Comparison of ENCODE assay signal across 26 mouse cellular contexts in genomic region chr17:34303789-34304188, GRCm38 (mm10). TPM values are rescaled to one million over a fixed set of nuclear protein-coding genes. Genes with fewer than 3 reads are reported as not detected.
DNase-seq lines count a peak whose midpoint lies in the region; ATAC-seq and TF ChIP-seq lines count a peak whose summit lies in the region.
"Had no signal": no experiment of that assay in that cellular context is flagged by ENCODE, and none has a peak within 500 bp of the region (broad histone marks: within the 10 kb centered on the region; RNA-seq: fewer than 3 reads in every experiment).

No protein-coding gene starts in this region.

- no peak overlapping the region for H3K4me3 ChIP-seq in CH12.LX (replicated peaks in 1 of 3; ENCODE audit: low read depth in 2 of 3, low read length in 2 of 3, poor library complexity in 1 of 3)
- H3K4me3 ChIP-seq in small intestine, adult 2 months (ENCODE audit: low read depth, low read length), result no peak overlapping the region
- H3K4me3 ChIP-seq in stomach, postnatal 0 days (ENCODE audit: low read depth, low read length), result no peak overlapping the region
- H3K4me3 ChIP-seq: embryonic facial prominence, embryonic 10.5 days; embryonic facial prominence, embryonic 12.5 days; forebrain, embryonic 13.5 days had no signal

- H3K9me3 ChIP-seq in CH12.LX (replicated peaks; ENCODE audit: low read length), result peaks cover 3% of the 10 kb centered on the region
- H3K9me3 ChIP-seq in stomach, postnatal 0 days (ENCODE audit: control insufficient read depth, low read length), result no peaks in the 10 kb centered on the region
- H3K9me3 ChIP-seq: embryonic facial prominence, embryonic 10.5 days; embryonic facial prominence, embryonic 12.5 days; forebrain, embryonic 13.5 days had no signal

- WGBS in small intestine, adult 2 months, result 89% methylated on average over 2 of the region's 2 CpGs
- 77% methylated on average over 2 of the region's 2 CpGs for WGBS in stomach, postnatal 0 days

- H3K4me1 ChIP-seq in CH12.LX (ENCODE audit: control insufficient read depth in 1 of 2, insufficient read depth in 2 of 2), result peaks cover 12 to 36% of the 10 kb centered on the region in 2 experiments; a peak in 3 of 4 replicates
- peaks cover 12% of the 10 kb centered on the region for H3K4me1 ChIP-seq in small intestine, adult 2 months (ENCODE audit: control insufficient read depth, insufficient read depth, insufficient read length, low read length)
- H3K4me1 ChIP-seq in stomach, postnatal 0 days (replicated peaks; ENCODE audit: control insufficient read depth, insufficient read depth), result no peaks in the 10 kb centered on the region
- H3K4me1 ChIP-seq: embryonic facial prominence, embryonic 10.5 days; embryonic facial prominence, embryonic 12.5 days; forebrain, embryonic 13.5 days had no signal

- intact Hi-C loops in heart, postnatal 36 days (cut with DNase I), result no loop called here

- H3K27ac ChIP-seq in CH12.LX (ENCODE audit: insufficient read depth, low read depth), result peak overlapping the region; percentile 96; the same call in 1 of the 2 replicates
- H3K27ac ChIP-seq in small intestine, adult 2 months (ENCODE audit: insufficient read depth, low read depth, low read length), result peak overlapping the region; percentile 89
- H3K27ac ChIP-seq in stomach, postnatal 0 days (replicated peaks), result no peak overlapping the region
- H3K27ac ChIP-seq: embryonic facial prominence, embryonic 10.5 days; embryonic facial prominence, embryonic 12.5 days; forebrain, embryonic 13.5 days had no signal

- dilution Hi-C loops in CH12.LX (cut with MboI; ENCODE audit: extremely low pct_ligation_motif_present, extremely low pct_unique_long_range_greater_than_20kb, low sequenced_read_pairs), result no loop called here

- H3K4me2 ChIP-seq in CH12.LX (ENCODE audit: insufficient read depth, low read depth, poor library complexity, severe bottlenecking), result no peak overlapping the region
- no peak overlapping the region for H3K4me2 ChIP-seq in stomach, postnatal 0 days (replicated peaks; ENCODE audit: low read depth)
- H3K4me2 ChIP-seq: embryonic facial prominence, embryonic 12.5 days; forebrain, embryonic 13.5 days had no signal

- peak; percentile 49 for DNase-seq in heart, adult 11 months
- no peak for DNase-seq in heart, postnatal 36 days
- peak; percentile 42 for DNase-seq in CH12.LX (ENCODE audit: extremely low read depth)
- no peak for DNase-seq in stomach, postnatal 0 days (ENCODE audit: low spot score)
- DNase-seq in spleen, postnatal 4 days (ENCODE audit: low spot score in 2 of 2), result no peak
- DNase-seq: adrenal gland, adult 2 months; adrenal gland, postnatal 10 days; adrenal gland, postnatal 25 days; cerebellum, adult 11-12 months; cerebellum, adult 2 months; cerebellum, adult 9-10 months; cerebellum, postnatal 10 days; cerebellum, postnatal 25 days had no signal

- H3K36me3 ChIP-seq in CH12.LX (replicated peaks in 1 of 2; ENCODE audit: control insufficient read depth in 1 of 2, insufficient read depth in 1 of 2, low read length in 1 of 2), result peaks cover 0 to 17% of the 10 kb centered on the region in 2 experiments
- no peaks in the 10 kb centered on the region for H3K36me3 ChIP-seq in small intestine, adult 2 months (ENCODE audit: control insufficient read depth, insufficient read depth, low read length)
- no peaks in the 10 kb centered on the region for H3K36me3 ChIP-seq in stomach, postnatal 0 days (ENCODE audit: control insufficient read depth, insufficient read depth, low read length)
- H3K36me3 ChIP-seq: embryonic facial prominence, embryonic 10.5 days; embryonic facial prominence, embryonic 12.5 days had no signal

- in situ Hi-C loops in CH12.LX (cut with MboI; ENCODE audit: low pct_ligation_motif_present, low pct_unique_long_range_greater_than_20kb, low sequenced_read_pairs), result no loop called here

- peak; percentile 9; the same call in 1 of the 2 replicates for ATAC-seq in stomach, postnatal 0 days (ENCODE audit: low FRiP score, low TSS enrichment)
- no peak for ATAC-seq in megakaryocyte progenitor cell, adult 5-6 weeks (replicated peaks; ENCODE audit: poor library complexity)
- ATAC-seq: CD4-positive, CD25-positive, alpha-beta regulatory T cell, adult 4 months; forebrain, embryonic 13.5 days; forebrain, embryonic 16.5 days had no signal

- TF ChIP-seq POLR2A in CH12.LX (IDR thresholded peaks at IDR 0.05; ENCODE audit: low read depth, low read length), result no peak
- no peak for TF ChIP-seq POLR2A in small intestine, adult 2 months (IDR thresholded peaks at IDR 0.05; ENCODE audit: low read depth, low read length)

- no peak for TF ChIP-seq EP300 in CH12.LX (IDR thresholded peaks at IDR 0.05; ENCODE audit: low read length)
- TF ChIP-seq EP300 in stomach, postnatal 0 days (optimal IDR thresholded peaks at IDR 0.05), result no peak

- H3K79me2 ChIP-seq in CH12.LX (replicated peaks; ENCODE audit: control insufficient read depth, extremely low read depth, insufficient read depth, poor library complexity, severe bottlenecking), result peaks cover 20% of the 10 kb centered on the region

- H3K9ac ChIP-seq in CH12.LX (ENCODE audit: insufficient read depth, low read depth), result no peak overlapping the region
- no peak overlapping the region for H3K9ac ChIP-seq in stomach, postnatal 0 days (ENCODE audit: low read length)
- H3K9ac ChIP-seq: embryonic facial prominence, embryonic 12.5 days; forebrain, embryonic 13.5 days had no signal

- TF ChIP-seq RAD21 in CH12.LX (IDR thresholded peaks at IDR 0.05; ENCODE audit: low read depth, low read length), result no peak

- no peaks in the 10 kb centered on the region for H3K27me3 ChIP-seq in CH12.LX (replicated peaks)
- no peaks in the 10 kb centered on the region for H3K27me3 ChIP-seq in small intestine, adult 2 months (ENCODE audit: control insufficient read depth, insufficient read depth, low read length)
- H3K27me3 ChIP-seq in stomach, postnatal 0 days (ENCODE audit: control insufficient read depth, insufficient read depth, low read length), result no peaks in the 10 kb centered on the region

- no peak for TF ChIP-seq CTCF in CH12.LX (conservative IDR thresholded peaks at IDR 0.05 in 1 of 2, IDR thresholded peaks at IDR 0.05 in 1 of 2; ENCODE audit: low read depth in 2 of 2, low read length in 2 of 2)
- no peak for TF ChIP-seq CTCF in small intestine, adult 2 months (IDR thresholded peaks at IDR 0.05; ENCODE audit: extremely low read depth, insufficient read length, insufficient replicate concordance, low read depth, low read length)
- TF ChIP-seq CTCF in stomach, postnatal 0 days (IDR thresholded peaks at IDR 0.05; ENCODE audit: low read depth), result no peak

TF ChIP-seq in CH12.LX, 34 proteins besides CTCF, POLR2A, EP300 and RAD21 (continues in another document):
- TF ChIP-seq PAX5 (IDR thresholded peaks at IDR 0.05; ENCODE audit: low read length) (no peak), POLR2AphosphoS2 (IDR thresholded peaks at IDR 0.05; ENCODE audit: low read depth, low read length) (no peak), ELF1 (IDR thresholded peaks at IDR 0.05; ENCODE audit: low read depth, low read length) (no peak), CHD2 (IDR thresholded peaks at IDR 0.05; ENCODE audit: low read length) (no peak), USF2 (conservative IDR thresholded peaks at IDR 0.05; ENCODE audit: low read depth, low read length) (no peak), NRF1 (IDR thresholded peaks at IDR 0.05; ENCODE audit: low read depth, low read length) (no peak)

RNA-seq across cellular contexts. Expression of gene H2-Eb1, which starts 1.9 kb away (rescaled TPM):
- 10 to 100 TPM; 20.6 to 43.5 TPM for total RNA-seq in heart, postnatal 36 days (2021)
- 574 and 629 TPM in 2 replicates for total RNA-seq in CH12.LX (2012; rRNA removed)
- 511 and 534 TPM in 2 replicates for total RNA-seq in CH12.LX (2014; rRNA removed)
- polyA plus RNA-seq in CH12.LX (2012; ENCODE audit: insufficient read length, low read depth), result 898 and 899 TPM in 2 replicates
- polyA plus RNA-seq in small intestine, adult 2 months (2012; rRNA removed), result 91.6 and 398 TPM in 2 replicates
- 5.6 and 6.7 TPM in 2 replicates for polyA plus RNA-seq in stomach, postnatal 0 days (2015; fragmentation: Nextera tagmentation; extraction: Ambion mirVana)
- total RNA-seq in megakaryocyte progenitor cell, adult 5-6 weeks (2015), result 5.0 and 5.6 TPM in 2 replicates
- 11.2 and 17.2 TPM in 2 replicates for total RNA-seq in megakaryocyte progenitor cell, adult 5-6 weeks (2017)

RNA-seq across cellular contexts. Expression of gene H2-Aa, which starts 16.2 kb away (rescaled TPM):
- 10 to 100 TPM; 21.8 to 44.6 TPM for total RNA-seq in heart, postnatal 36 days (2021)
- 385 and 450 TPM in 2 replicates for total RNA-seq in CH12.LX (2012; rRNA removed)
- total RNA-seq in CH12.LX (2014; rRNA removed), result 481 and 488 TPM in 2 replicates
- 930 and 958 TPM in 2 replicates for polyA plus RNA-seq in CH12.LX (2012; ENCODE audit: insufficient read length, low read depth)
- polyA plus RNA-seq in small intestine, adult 2 months (2012; rRNA removed), result 155 and 792 TPM in 2 replicates
- polyA plus RNA-seq in stomach, postnatal 0 days (2015; fragmentation: Nextera tagmentation; extraction: Ambion mirVana), result 6.8 and 8.2 TPM in 2 replicates
- total RNA-seq in megakaryocyte progenitor cell, adult 5-6 weeks (2015), result 30.1 and 37.9 TPM in 2 replicates
- total RNA-seq in megakaryocyte progenitor cell, adult 5-6 weeks (2017), result 10.3 and 24.6 TPM in 2 replicates
- total RNA-seq: MEL had no signal
- polyA plus RNA-seq: embryonic facial prominence, embryonic 10.5 days; forebrain, embryonic 11.5 days; forebrain, embryonic 16.5 days had no signal

RNA-seq across cellular contexts. Expression of gene H2-Eb2, which starts 21.7 kb away (rescaled TPM):
- total RNA-seq in heart, postnatal 36 days (2021), result not detected
- total RNA-seq in CH12.LX (2012; rRNA removed), result 5.8 and 6.8 TPM in 2 replicates
- total RNA-seq in CH12.LX (2014; rRNA removed), result 10.9 and 12.2 TPM in 2 replicates
- polyA plus RNA-seq in CH12.LX (2012; ENCODE audit: insufficient read length, low read depth), result 10.2 and 11.4 TPM in 2 replicates
- polyA plus RNA-seq in small intestine, adult 2 months (2012; rRNA removed), result 0.44 and 1.2 TPM in 2 replicates
- not detected in 2 replicates for polyA plus RNA-seq in stomach, postnatal 0 days (2015; fragmentation: Nextera tagmentation; extraction: Ambion mirVana)
- total RNA-seq in megakaryocyte progenitor cell, adult 5-6 weeks (2015), result 0.02 TPM in 1 of 2 replicates, not detected in the other
- total RNA-seq in megakaryocyte progenitor cell, adult 5-6 weeks (2017), result not detected in 2 replicates
- total RNA-seq: adrenal gland, adult 2 months; adrenal gland, postnatal 25 days; adrenal gland, postnatal 4 days; ES-E14; MEL had no signal
- polyA plus RNA-seq: cortical plate, adult 2 months; embryonic facial prominence, embryonic 10.5 days; embryonic facial prominence, embryonic 12.5 days; embryonic facial prominence, embryonic 14.5 days; forebrain, embryonic 11.5 days; forebrain, embryonic 13.5 days; forebrain, embryonic 16.5 days had no signal

RNA-seq across cellular contexts. Expression of gene H2-Ab1, which starts 46.3 kb away (rescaled TPM):
- total RNA-seq in heart, postnatal 36 days (2021), result 10 to 100 TPM; 14.8 to 32.7 TPM
- total RNA-seq in CH12.LX (2012; rRNA removed), result 114 and 158 TPM in 2 replicates
- total RNA-seq in CH12.LX (2014; rRNA removed), result 105 and 119 TPM in 2 replicates
- polyA plus RNA-seq in CH12.LX (2012; ENCODE audit: insufficient read length, low read depth), result 634 and 699 TPM in 2 replicates
- polyA plus RNA-seq in small intestine, adult 2 months (2012; rRNA removed), result 860 and 5,426 TPM in 2 replicates
- polyA plus RNA-seq in stomach, postnatal 0 days (2015; fragmentation: Nextera tagmentation; extraction: Ambion mirVana), result 19.3 and 20.1 TPM in 2 replicates
- 50.0 and 61.3 TPM in 2 replicates for total RNA-seq in megakaryocyte progenitor cell, adult 5-6 weeks (2015)
- 45.2 and 81.5 TPM in 2 replicates for total RNA-seq in megakaryocyte progenitor cell, adult 5-6 weeks (2017)
- total RNA-seq: MEL had no signal

RNA-seq across cellular contexts. Expression of gene Btnl2, which starts 50.8 kb away (rescaled TPM):
- total RNA-seq in heart, postnatal 36 days (2021), result under 1 TPM; 0.58 to 0.92 TPM
- total RNA-seq in CH12.LX (2012; rRNA removed) (1.1 and 1.2 TPM in 2 replicates), CH12.LX (2014; rRNA removed) (1.9 and 2.0 TPM in 2 replicates)
- 4.8 and 5.6 TPM in 2 replicates for polyA plus RNA-seq in CH12.LX (2012; ENCODE audit: insufficient read length, low read depth)
- 43.4 and 105 TPM in 2 replicates for polyA plus RNA-seq in small intestine, adult 2 months (2012; rRNA removed)
- 0.13 and 0.16 TPM in 2 replicates for polyA plus RNA-seq in stomach, postnatal 0 days (2015; fragmentation: Nextera tagmentation; extraction: Ambion mirVana)
- total RNA-seq in megakaryocyte progenitor cell, adult 5-6 weeks (2015), result not detected in 2 replicates
- total RNA-seq in megakaryocyte progenitor cell, adult 5-6 weeks (2017), result not detected in 2 replicates
- total RNA-seq: ES-E14, MEL had no signal
- polyA plus RNA-seq: cerebellum, adult 2 months; cortical plate, adult 2 months; embryonic facial prominence, embryonic 10.5 days; embryonic facial prominence, embryonic 12.5 days; embryonic facial prominence, embryonic 14.5 days; forebrain, embryonic 11.5 days; forebrain, embryonic 13.5 days; forebrain, embryonic 16.5 days had no signal

Comparison
In these comparisons a context has a peak if more than half of its experiments do, and no peak if none do; other contexts are left out.
1. DNase-seq: peak in heart, adult 11 months (single experiment) and CH12.LX (single experiment); none in heart, postnatal 36 days (0 of 2), stomach, postnatal 0 days (single experiment) and spleen, postnatal 4 days (0 of 2).
2. RNA of gene H2-Eb1, which starts 1.9 kb away (total RNA-seq): 511 to 629 TPM in CH12.LX; 20.6 to 43.5 TPM in heart, postnatal 36 days and 5.0 to 17.2 TPM in megakaryocyte progenitor cell, adult 5-6 weeks; every median in the first group is over 10 times any median in the second.
3. RNA of gene H2-Aa, which starts 16.2 kb away (total RNA-seq): 385 to 488 TPM in CH12.LX; 21.8 to 44.6 TPM in heart, postnatal 36 days and 10.3 to 37.9 TPM in megakaryocyte progenitor cell, adult 5-6 weeks; every median in the first group is over 4 times any median in the second.
4. RNA of gene H2-Eb2, which starts 21.7 kb away (total RNA-seq): 5.8 to 12.2 TPM in CH12.LX; not detected in heart, postnatal 36 days and 0.02 TPM in megakaryocyte progenitor cell, adult 5-6 weeks; every median in the first group is over 4 times any median in the second.